Mouse (Mus musculus) right cerebral cortex, postnatal 14 days (tissue): Measurements from ENCODE around the gene Tie1.

Experiments
- DNase-seq: peaks from one replicate; pipeline ENCODE4 v3.0.0; 2022

Gene Tie1

GRCm38 (mm10) chr4:118472687-118473086 is 17.2 kb downstream of the Tie1 start:
- DNase-seq = no peak

GRCm38 (mm10) chr4:118471281-118471680 is 18.6 kb downstream of the Tie1 start:
- DNase-seq = no peak

- no peak for DNase-seq
These were observed 24.1 kb downstream of the Tie1 start for GRCm38 (mm10) chr4:118465697-118466163.

- no peak for DNase-seq
These were observed 24.9 kb downstream of the Tie1 start for GRCm38 (mm10) chr4:118464956-118465355.

GRCm38 (mm10) chr4:118457345-118457975 is 32.4 kb downstream of the Tie1 start, which contains the start of gene Mpl:
Gene Mpl (minus strand): TSS chr4:118457513.
- no peak for DNase-seq

- no peak for DNase-seq
These were observed 43.3 kb downstream of the Tie1 start for GRCm38 (mm10) chr4:118446415-118447153.

- no peak for DNase-seq
These were observed 44.0 kb downstream of the Tie1 start for GRCm38 (mm10) chr4:118445781-118446414.

GRCm38 (mm10) chr4:118445088-118445487 is 44.8 kb downstream of the Tie1 start:
- DNase-seq = no peak

GRCm38 (mm10) chr4:118437829-118438253 is 52.0 kb downstream of the Tie1 start:
- no peak for DNase-seq

GRCm38 (mm10) chr4:118436820-118437603 is 52.8 kb downstream of the Tie1 start, which contains the start of gene Cdc20:
Gene Cdc20 (minus strand): TSS chr4:118437352.
- peak; percentile 88 for DNase-seq

- DNase-seq = no peak
These were observed 57.5 kb downstream of the Tie1 start for GRCm38 (mm10) chr4:118432332-118432731.

GRCm38 (mm10) chr4:118429215-118429895 is 60.5 kb downstream of the Tie1 start:
- DNase-seq = no peak

GRCm38 (mm10) chr4:118428531-118429214 is 61.2 kb downstream of the Tie1 start:
- no peak for DNase-seq

- peak; percentile 74 for DNase-seq
These were observed 62.0 kb downstream of the Tie1 start, which contains the start of gene Elovl1 for GRCm38 (mm10) chr4:118427768-118428451. Gene Elovl1 (plus strand): TSS chr4:118428093.

- DNase-seq = no peak
These were observed 62.5 kb downstream of the Tie1 start for GRCm38 (mm10) chr4:118427415-118427767.

- no peak for DNase-seq
These were observed 64.5 kb downstream of the Tie1 start for GRCm38 (mm10) chr4:118425374-118425773.

GRCm38 (mm10) chr4:118424541-118425160 is 65.2 kb downstream of the Tie1 start:
- DNase-seq = no peak

- DNase-seq = no peak
These were observed 68.5 kb downstream of the Tie1 start for GRCm38 (mm10) chr4:118421384-118421783.
